Mouse (Mus musculus) embryo, embryonic 10 days (tissue): ENCODE measurements at regions not wholly inside any gene's neighbourhood (a gene's known extent, or its start where the extent isn't known, plus 50 kb on each side); places are given as distances from the start of the nearest gene placed in this dataset.

ENCODE experiments used
- DNase-seq: peaks from one replicate; pipeline ENCODE4 v3.0.0-alpha.2; 2015; ENCODE audit warnings: low spot score

DNA sequence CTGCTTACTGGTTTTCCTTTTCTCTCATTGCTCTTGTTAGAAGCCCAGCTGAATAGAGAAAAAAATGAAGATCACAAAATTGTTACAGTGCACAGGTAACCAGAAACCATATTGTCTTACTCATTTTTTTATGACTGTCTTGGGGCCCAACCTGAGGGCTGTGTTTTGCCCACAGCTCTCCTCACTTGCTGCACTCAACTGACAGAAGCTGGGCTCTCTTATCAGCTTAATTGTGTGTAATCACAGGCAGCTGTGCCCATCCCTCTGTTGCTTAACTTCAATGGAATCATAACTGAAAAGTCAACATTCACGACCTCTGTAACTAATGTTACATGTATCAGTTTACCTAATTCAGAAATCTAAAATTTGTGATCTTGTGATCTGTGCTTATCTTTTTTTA, 95.1 kb upstream of the Ankrd50 start:
- DNase-seq, result no peak

DNA sequence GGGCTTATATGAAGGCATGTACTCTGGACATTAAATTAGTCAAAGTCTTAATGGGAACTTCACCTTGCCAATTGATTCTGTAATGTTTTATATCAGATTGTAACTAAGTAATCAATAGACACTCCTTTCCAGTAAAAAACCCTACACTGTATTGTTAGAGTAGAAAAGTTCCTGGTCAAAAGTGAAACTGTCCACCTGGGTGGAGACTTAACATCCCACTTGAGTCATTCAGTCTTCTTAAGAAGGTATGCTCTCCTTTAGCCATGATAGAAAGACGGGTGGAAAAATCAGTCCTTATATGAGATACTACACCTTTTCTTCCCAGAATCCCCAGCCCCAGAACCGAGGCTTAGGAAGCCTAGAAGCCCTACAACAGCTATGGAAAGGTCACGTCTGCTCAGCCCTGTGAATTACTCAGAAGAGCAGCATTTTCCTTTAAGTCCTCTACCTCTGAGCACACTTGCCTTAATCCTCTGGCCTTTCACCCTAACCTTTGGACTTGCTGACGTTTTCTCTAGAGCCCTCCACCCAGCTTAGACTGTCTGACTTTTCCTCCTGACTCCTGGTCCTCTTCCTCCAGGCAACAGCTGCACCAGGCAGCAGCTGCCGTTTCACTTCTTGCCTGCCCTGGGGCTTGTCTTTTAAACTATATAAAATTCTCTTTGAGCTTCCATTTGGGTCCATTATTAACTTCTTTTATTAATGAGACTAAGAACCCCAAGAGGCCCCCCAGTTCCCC, 93.4 kb upstream of the Ankrd50 start:
- peak; percentile 20 for DNase-seq

GRCm38 (mm10) chr3:38573594-38573993, 89.0 kb upstream of the Ankrd50 start:
- DNase-seq, result no peak

DNA sequence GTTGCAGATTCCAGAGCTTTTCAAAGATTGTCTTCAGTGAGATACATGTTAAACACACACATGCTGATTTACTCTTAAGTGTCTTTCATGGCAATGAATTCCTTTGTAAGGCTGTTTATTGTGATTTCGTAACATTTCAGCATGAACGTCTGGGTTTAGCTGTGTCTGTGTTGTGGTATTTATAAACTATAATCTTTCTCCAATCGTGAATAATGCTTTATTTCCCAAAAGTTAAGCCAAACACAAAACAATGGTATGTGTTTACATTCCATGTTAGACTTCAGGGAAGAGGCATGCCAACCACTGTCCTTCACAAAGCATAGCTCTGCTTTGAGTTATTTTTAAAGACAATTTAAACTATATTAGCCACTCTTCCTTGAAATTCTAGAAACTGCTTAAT, 87.5 kb upstream of the Ankrd50 start:
- DNase-seq, result no peak

GRCm38 (mm10) chr3:38571224-38571623, 86.6 kb upstream of the Ankrd50 start:
- no peak for DNase-seq

- DNase-seq, result no peak
Measured at GRCm38 (mm10) chr3:38569001-38569400, 84.4 kb upstream of the Ankrd50 start.

GRCm38 (mm10) chr3:38568596-38568975, 83.9 kb upstream of the Ankrd50 start:
- no peak for DNase-seq

DNA sequence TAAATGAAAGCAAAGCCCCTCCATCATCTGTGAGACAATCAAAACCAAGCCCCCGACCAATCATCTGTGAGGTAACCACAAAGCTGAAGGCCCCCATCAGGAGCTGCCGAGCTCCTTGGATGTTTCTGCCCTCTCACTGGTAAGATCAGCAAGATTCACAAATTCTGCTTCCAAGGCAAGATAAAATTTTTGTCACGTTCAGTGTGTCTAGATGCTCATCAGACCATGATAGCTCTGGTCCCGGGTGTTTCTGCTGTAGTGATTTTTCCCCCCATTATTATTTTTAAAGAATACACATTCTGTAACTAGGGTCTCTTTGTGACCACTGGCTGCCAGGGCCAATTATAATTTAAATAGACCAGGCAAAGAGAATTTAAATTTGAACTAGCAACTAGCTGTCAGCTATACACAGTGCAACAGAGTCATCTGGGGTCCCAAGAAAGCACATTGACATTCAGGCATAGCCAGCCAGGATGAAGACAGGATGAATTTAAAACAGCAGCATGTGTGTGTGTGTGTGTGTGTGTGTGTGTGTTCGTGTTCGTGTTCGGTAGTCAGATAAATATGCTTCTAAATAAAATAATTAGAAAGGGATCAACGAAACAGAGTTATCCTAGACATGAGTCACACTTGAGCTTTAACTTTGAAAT, 83.4 kb upstream of the Ankrd50 start:
- no peak for DNase-seq

- no peak for DNase-seq
Measured at GRCm38 (mm10) chr3:38566576-38566975, 81.9 kb upstream of the Ankrd50 start.

DNA sequence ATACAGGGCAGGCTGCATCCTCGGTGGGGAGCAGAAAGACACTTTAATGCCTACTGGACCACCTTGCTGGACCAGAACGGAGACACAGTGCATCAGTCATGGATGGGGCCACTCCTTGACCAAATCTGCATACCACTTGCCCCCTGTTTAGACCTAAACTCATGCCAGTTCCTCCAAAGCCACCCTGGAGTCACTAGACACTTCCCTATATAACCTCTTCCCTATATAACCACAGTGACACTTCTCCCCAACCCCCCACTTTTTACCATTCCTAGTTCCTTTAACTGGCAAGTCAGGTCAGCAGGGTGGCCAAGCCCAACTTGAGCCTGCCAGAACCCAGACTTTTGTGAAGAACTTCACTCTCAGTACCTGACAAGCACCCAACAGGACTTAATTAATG, 80.2 kb upstream of the Ankrd50 start:
- no peak for DNase-seq

DNA sequence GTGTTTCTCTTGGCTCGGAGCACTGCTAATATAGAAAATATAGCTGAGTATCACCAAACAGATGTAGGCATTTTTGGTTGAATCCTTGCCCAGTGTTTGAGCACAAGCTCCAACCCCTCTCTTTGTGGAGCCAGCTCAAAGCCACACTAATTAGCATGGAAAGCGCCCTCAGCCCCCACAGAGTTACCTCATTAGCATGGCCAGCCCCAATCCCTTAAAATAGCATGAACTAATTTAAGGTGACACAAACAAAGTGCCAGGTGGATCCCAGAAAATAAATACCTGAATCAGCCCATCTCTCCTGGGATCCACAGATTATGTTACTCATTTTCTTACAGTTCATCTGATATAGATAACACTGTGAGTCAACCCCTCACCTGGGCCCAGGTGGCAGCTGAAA, 79.7 kb upstream of the Ankrd50 start:
- no peak for DNase-seq

DNA sequence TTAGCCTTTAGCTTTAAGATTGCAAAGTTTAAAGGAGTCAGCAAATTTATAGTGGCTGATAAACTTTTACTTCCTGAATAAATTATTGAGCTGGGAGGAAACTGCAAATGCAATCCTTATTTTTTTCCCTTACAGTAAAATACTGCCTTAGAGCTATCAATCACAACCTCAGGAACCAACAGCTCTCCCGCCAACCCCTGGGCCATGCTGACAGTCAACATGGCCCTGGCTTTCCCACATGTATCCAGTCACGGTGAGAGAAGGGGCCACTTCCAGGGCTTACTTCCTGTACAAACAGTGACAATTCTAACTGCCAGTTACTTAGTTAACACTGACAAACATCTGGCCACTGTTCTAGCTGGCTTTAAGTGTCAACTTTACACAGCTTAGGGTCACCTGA, 76.5 kb upstream of the Ankrd50 start:
- DNase-seq, result no peak

GRCm38 (mm10) chr3:38555939-38556338, 71.3 kb upstream of the Ankrd50 start:
- DNase-seq, result no peak

DNA sequence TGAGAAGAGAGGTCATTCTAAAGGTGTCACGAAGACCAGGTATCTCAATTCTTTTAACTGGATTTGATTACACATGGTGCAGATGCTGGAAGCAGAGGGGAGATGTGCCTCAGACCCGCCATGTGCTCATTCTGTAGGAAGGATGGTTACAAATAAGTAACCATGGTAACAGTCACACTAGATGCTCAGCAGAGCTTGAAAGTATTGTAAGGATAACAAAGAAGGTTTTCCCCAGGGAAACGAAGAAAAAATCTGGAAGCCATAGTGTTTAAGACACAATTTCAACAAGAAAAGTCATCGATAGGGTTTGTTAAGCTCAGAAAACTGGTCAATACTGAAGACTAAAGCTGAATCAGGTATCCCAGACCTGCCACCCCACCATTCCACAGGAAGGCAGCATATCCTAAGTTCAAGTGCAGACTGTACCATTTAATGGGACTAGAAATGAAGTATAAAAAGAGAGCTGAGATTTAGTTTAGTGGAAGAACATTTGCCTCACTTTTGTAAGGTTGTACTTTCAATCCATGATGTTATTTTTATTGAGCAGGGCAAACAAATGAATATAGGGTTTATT, 68.9 kb upstream of the Ankrd50 start:
- peak; percentile 57 for DNase-seq

- DNase-seq, result no peak
Measured at GRCm38 (mm10) chr3:38547032-38547431, 62.4 kb upstream of the Ankrd50 start.

DNA sequence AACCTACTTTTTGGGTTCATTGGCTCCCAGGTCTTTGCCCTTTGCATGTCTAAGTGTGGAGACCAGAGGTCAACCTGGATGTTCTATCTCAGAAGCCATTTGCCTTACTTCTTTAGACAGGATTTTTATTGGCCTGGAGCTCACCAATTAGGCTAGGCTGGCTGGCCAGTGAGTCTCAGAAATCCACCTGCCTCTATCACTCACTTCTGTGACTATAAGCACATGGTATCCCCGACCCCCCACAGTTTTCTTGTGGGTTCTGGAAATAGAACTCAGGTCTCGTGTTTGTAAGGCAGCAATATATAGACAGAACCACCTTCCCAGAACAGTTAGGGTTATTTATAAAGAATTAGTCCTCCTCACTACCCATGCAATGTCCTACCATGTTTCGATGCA, 60.9 kb upstream of the Ankrd50 start:
- DNase-seq, result no peak

- DNase-seq, result no peak
Measured at GRCm38 (mm10) chr3:38544718-38545500, 60.3 kb upstream of the Ankrd50 start.

DNA sequence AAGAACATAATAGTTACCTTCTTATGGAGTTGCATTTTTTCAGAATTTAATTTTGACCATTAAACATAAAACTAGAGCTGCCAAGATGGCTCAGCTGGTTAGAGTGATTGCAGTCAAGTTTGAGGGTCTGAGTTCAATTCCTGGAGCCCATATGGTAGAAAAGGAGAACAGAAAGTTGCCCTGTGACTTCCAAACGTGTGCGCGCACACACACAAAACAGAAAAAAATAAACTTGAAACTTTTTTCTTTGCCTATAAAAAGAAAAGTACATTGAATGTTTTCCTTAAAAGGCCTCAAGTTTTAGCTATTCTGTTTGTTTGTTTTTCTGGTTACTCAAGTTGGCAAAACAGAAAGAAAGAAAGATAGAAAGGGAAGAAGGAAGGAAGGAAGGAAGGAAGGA, 59.2 kb upstream of the Ankrd50 start:
- no peak for DNase-seq

GRCm38 (mm10) chr3:38541296-38541695, 56.7 kb upstream of the Ankrd50 start:
- no peak for DNase-seq

DNA sequence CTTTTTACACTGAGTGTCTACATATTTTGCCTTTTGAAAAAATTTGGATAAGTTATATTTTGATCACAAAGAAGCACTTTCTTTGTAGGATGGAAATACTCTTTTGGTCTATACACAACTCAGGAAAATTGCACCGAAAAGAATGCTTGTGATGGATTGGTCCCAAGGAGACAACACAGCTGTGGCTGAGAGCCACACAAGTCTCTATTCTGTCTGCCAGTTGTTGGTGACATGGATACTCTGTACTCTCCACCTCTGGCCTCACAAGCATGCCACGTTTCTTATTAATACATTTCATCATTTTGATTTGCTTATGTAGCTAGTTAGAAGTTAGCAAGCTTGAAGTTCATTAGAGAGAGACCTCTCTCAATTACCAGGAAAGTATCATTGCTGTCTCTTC, 53.7 kb upstream of the Ankrd50 start:
- no peak for DNase-seq

DNA sequence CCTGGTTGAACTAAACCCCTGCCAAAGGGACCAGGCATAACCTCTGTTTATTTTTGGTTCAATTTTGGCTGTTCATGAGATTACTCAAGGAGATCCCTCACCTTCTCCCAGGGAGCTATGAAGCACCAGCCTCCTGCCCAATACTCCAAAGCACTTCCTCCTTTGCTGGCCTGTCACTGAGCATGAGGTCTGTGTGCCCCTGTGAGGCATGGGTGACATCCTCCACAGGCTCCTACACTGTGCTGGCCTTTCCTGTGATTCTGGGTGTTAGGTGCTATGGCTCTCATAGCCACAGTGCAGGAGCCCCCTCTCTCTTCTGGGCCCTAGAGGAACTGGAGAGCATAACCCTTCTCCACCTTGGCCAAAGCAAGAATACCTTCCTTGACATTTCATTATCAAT, 53.1 kb upstream of the Ankrd50 start:
- DNase-seq, result no peak
